Mouse (Mus musculus): Measurements from ENCODE around the gene Dhx58. TPM values are rescaled to one million over a fixed set of nuclear protein-coding genes. Genes with fewer than 3 reads are reported as not detected.

Dhx58 gene
- polyA plus RNA-seq, 1 experiment = 15.1 TPM

- Histone ChIP-seq H3K27ac (ENCODE audit: insufficient read depth, low read length) (peak within 1 kb of the TSS; percentile 86), H3K27me3 (ENCODE audit: control insufficient read depth, insufficient read depth, low read length) (no peaks in the 10 kb centered on the region), H3K4me1 (ENCODE audit: control insufficient read depth, insufficient read depth, insufficient read length) (peaks cover 28% of the 10 kb centered on the region), H3K36me3 (ENCODE audit: control insufficient read depth, insufficient read depth, low read length) (peaks cover 32% of the 10 kb centered on the region), H3K4me3 (ENCODE audit: extremely low read depth, insufficient read depth, insufficient read length) (peak within 1 kb of the TSS; percentile 77)
- TF ChIP-seq POLR2A (IDR thresholded peaks at IDR 0.05; ENCODE audit: low read depth, low read length) = peak; percentile 76
- no peak for TF ChIP-seq CTCF (IDR thresholded peaks at IDR 0.05; ENCODE audit: extremely low read depth, insufficient read depth, insufficient read length, insufficient replicate concordance)
- peak in 1 of 2 experiments; percentile 76 for DNase-seq (ENCODE audit: low read depth in 1 of 2, low spot score in 2 of 2)
- 2% methylated on average over 47 of the region's 48 CpGs for WGBS
These were observed 7.9 kb upstream of the Dhx58 start, which contains the start of gene Kat2a for GRCm38 (mm10) chr11:100711783-100712615. Gene Kat2a, minus strand, starts transcription at chr11:100712465.

DNA sequence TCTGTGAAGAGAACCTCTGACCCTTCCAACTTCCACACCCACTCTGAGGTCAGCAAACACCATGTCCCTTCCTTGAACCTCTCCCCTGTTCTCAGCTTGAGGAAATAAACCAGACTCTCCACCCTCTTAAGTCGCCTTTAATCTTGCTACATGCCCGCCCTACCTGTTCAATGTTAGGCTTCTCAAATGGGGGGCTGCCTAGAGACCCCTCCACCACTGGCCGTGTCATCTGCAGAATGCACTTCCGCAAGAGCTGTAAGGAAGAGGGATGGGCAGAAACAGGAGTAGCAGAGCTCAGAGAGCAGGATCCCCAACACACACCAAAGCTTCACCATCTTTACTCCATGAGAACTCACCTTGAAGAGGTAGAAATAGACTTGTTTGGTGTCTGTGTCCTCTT lies 6.9 kb upstream of the Dhx58 start:
- TF ChIP-seq POLR2A (IDR thresholded peaks at IDR 0.05; ENCODE audit: low read depth, low read length) (no peak), CTCF (IDR thresholded peaks at IDR 0.05; ENCODE audit: extremely low read depth, insufficient read depth, insufficient read length, insufficient replicate concordance) (no peak)
- no peak overlapping the region for H3K4me3 ChIP-seq (ENCODE audit: extremely low read depth, insufficient read depth, insufficient read length)
- 87% methylated on average over 4 of the region's 4 CpGs for WGBS
- no peak overlapping the region for H3K27ac ChIP-seq (ENCODE audit: insufficient read depth, low read length)
- H3K27me3 ChIP-seq (ENCODE audit: control insufficient read depth, insufficient read depth, low read length) = no peaks in the 10 kb centered on the region
- peaks cover 28% of the 10 kb centered on the region for H3K4me1 ChIP-seq (ENCODE audit: control insufficient read depth, insufficient read depth, insufficient read length)
- DNase-seq (ENCODE audit: low read depth in 1 of 2, low spot score in 2 of 2) = no peak
- peaks cover 26% of the 10 kb centered on the region for H3K36me3 ChIP-seq (ENCODE audit: control insufficient read depth, insufficient read depth, low read length)

- Histone ChIP-seq H3K4me1 (ENCODE audit: control insufficient read depth, insufficient read depth, insufficient read length) (peaks cover 28% of the 10 kb centered on the region), H3K36me3 (ENCODE audit: control insufficient read depth, insufficient read depth, low read length) (peaks cover 26% of the 10 kb centered on the region), H3K27ac (ENCODE audit: insufficient read depth, low read length) (no peak overlapping the region), H3K27me3 (ENCODE audit: control insufficient read depth, insufficient read depth, low read length) (no peaks in the 10 kb centered on the region), H3K4me3 (ENCODE audit: extremely low read depth, insufficient read depth, insufficient read length) (no peak overlapping the region)
- DNase-seq (ENCODE audit: low read depth in 1 of 2, low spot score in 2 of 2) = no peak
- TF ChIP-seq CTCF (IDR thresholded peaks at IDR 0.05; ENCODE audit: extremely low read depth, insufficient read depth, insufficient read length, insufficient replicate concordance) (no peak), POLR2A (IDR thresholded peaks at IDR 0.05; ENCODE audit: low read depth, low read length) (no peak)
- WGBS = 96% methylated on average over 15 of the region's 15 CpGs
These were observed 6.5 kb upstream of the Dhx58 start for GRCm38 (mm10) chr11:100710528-100710927.

DNA sequence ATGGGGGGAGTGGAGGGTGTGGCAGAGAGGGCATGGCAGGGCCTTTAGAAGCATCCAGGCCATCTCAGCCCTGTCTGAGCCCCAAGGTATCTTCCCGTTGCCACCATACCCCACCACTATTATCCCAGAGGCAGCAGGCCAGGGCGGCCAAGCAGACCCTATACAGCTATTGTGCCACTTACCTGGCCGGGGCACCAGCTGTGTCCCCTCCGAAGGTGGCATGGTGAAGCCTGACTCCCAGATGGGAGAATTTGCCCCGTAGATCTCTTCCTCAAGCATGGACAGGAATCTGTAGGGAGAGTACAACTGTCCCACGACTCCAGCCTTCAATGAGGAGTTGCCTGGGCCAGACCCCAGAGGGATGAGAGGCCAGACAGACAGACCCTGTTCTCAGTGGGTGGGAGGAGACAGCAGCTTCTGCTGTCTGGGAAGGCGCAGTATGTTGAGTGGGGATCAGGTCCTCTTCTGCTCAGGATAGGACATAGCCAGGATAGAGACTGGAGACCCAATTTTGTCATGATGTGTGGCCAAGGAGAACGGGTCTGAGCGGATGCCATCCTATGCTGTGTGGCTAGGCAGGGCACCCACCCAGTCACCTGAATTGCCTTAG lies 5.2 kb upstream of the Dhx58 start:
- Histone ChIP-seq H3K4me3 (ENCODE audit: extremely low read depth, insufficient read depth, insufficient read length) (no peak overlapping the region), H3K27me3 (ENCODE audit: control insufficient read depth, insufficient read depth, low read length) (no peaks in the 10 kb centered on the region), H3K27ac (ENCODE audit: insufficient read depth, low read length) (no peak overlapping the region), H3K4me1 (ENCODE audit: control insufficient read depth, insufficient read depth, insufficient read length) (peaks cover 25% of the 10 kb centered on the region), H3K36me3 (ENCODE audit: control insufficient read depth, insufficient read depth, low read length) (peaks cover 27% of the 10 kb centered on the region)
- 92% methylated on average over 9 of the region's 9 CpGs for WGBS
- DNase-seq (ENCODE audit: low read depth in 1 of 2, low spot score in 2 of 2) = no peak
- TF ChIP-seq CTCF (IDR thresholded peaks at IDR 0.05; ENCODE audit: extremely low read depth, insufficient read depth, insufficient read length, insufficient replicate concordance) (no peak), POLR2A (IDR thresholded peaks at IDR 0.05; ENCODE audit: low read depth, low read length) (no peak)

GRCm38 (mm10) chr11:100705095-100705747 lies 1.1 kb upstream of the Dhx58 start:
- TF ChIP-seq CTCF (IDR thresholded peaks at IDR 0.05; ENCODE audit: extremely low read depth, insufficient read depth, insufficient read length, insufficient replicate concordance) = no peak
- no peak for TF ChIP-seq POLR2A (IDR thresholded peaks at IDR 0.05; ENCODE audit: low read depth, low read length)
- H3K4me3 ChIP-seq (ENCODE audit: extremely low read depth, insufficient read depth, insufficient read length) = no peak overlapping the region
- H3K36me3 ChIP-seq (ENCODE audit: control insufficient read depth, insufficient read depth, low read length) = peaks cover 23% of the 10 kb centered on the region
- no peak overlapping the region for H3K27ac ChIP-seq (ENCODE audit: insufficient read depth, low read length)
- 96% methylated on average over 23 of the region's 23 CpGs for WGBS
- peaks cover 14% of the 10 kb centered on the region; the same call in 1 of the 2 replicates for H3K4me1 ChIP-seq (ENCODE audit: control insufficient read depth, insufficient read depth, insufficient read length)
- no peak for DNase-seq (ENCODE audit: low read depth in 1 of 2, low spot score in 2 of 2)
- H3K27me3 ChIP-seq (ENCODE audit: control insufficient read depth, insufficient read depth, low read length) = no peaks in the 10 kb centered on the region

DNA sequence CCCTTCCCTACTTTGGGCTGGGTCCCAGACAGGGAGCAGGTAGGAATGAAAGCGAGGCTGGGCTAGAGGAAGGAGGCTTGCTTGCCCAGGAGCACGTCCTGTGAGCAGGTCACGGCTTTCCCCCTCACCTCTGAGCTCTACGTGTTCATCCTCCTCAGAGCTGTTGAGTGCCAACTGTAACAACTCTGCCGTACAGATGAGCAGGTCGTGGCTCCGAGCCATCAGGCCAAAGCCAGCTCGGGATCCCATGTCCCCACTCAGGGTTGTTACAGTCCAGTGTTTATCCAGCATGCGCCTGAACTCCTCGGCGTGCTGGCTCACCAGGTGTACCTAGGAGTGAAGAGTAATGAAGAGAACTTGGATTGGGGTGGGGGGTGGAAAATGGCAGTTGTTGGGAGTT lies 705 bp downstream of the Dhx58 start:
- TF ChIP-seq POLR2A (IDR thresholded peaks at IDR 0.05; ENCODE audit: low read depth, low read length) (no peak), CTCF (IDR thresholded peaks at IDR 0.05; ENCODE audit: extremely low read depth, insufficient read depth, insufficient read length, insufficient replicate concordance) (no peak)
- peaks cover 14% of the 10 kb centered on the region; the same call in 1 of the 2 replicates for H3K4me1 ChIP-seq (ENCODE audit: control insufficient read depth, insufficient read depth, insufficient read length)
- no peak for DNase-seq (ENCODE audit: low read depth in 1 of 2, low spot score in 2 of 2)

More for the DNA sequence above, 705 bp downstream of the Dhx58 start:
- peaks cover 18% of the 10 kb centered on the region for H3K36me3 ChIP-seq (ENCODE audit: control insufficient read depth, insufficient read depth, low read length)
- H3K27me3 ChIP-seq (ENCODE audit: control insufficient read depth, insufficient read depth, low read length) = no peaks in the 10 kb centered on the region
- WGBS = 11% methylated on average over 11 of the region's 11 CpGs
- H3K4me3 ChIP-seq (ENCODE audit: extremely low read depth, insufficient read depth, insufficient read length) = peak overlapping the region; percentile 71
- H3K27ac ChIP-seq (ENCODE audit: insufficient read depth, low read length) = peak overlapping the region; percentile 18

Data from spleen, adult 2 months (tissue).